Mouse (Mus musculus): ENCODE results near the gene Cryzl1. TPM values are rescaled to one million over a fixed set of nuclear protein-coding genes. Genes with fewer than 3 reads are reported as not detected.

Gene Cryzl1
- polyA plus RNA-seq, 1 experiment: 11.6 TPM

- 99% methylated on average over 2 of the region's 2 CpGs for WGBS
- DNase-seq (ENCODE audit: low read depth in 1 of 2, low spot score in 2 of 2): no peak
- Histone ChIP-seq H3K4me3 (ENCODE audit: extremely low read depth, insufficient read depth, insufficient read length) (no peak overlapping the region), H3K27ac (ENCODE audit: insufficient read depth, low read length) (no peak overlapping the region), H3K36me3 (ENCODE audit: control insufficient read depth, insufficient read depth, low read length) (peaks cover 48% of the 10 kb centered on the region), H3K4me1 (ENCODE audit: control insufficient read depth, insufficient read depth, insufficient read length) (no peaks in the 10 kb centered on the region), H3K27me3 (ENCODE audit: control insufficient read depth, insufficient read depth, low read length) (no peaks in the 10 kb centered on the region)
- no peak for TF ChIP-seq POLR2A (IDR thresholded peaks at IDR 0.05; ENCODE audit: low read depth, low read length)
- no peak for TF ChIP-seq CTCF (IDR thresholded peaks at IDR 0.05; ENCODE audit: extremely low read depth, insufficient read depth, insufficient read length, insufficient replicate concordance)
Observed at GRCm38 (mm10) chr16:91639636-91640035, 89.1 kb downstream of the Cryzl1 start.

Other genes with a start within 250 kb of the Cryzl1 start
- 22.3 and 25.4 TPM in 2 replicates for gene Ifnar1, start 243.7 kb downstream of the Cryzl1 start, polyA plus RNA-seq (2012; rRNA removed)
- gene Ifngr2, start 181.9 kb downstream of the Cryzl1 start, polyA plus RNA-seq (2012; rRNA removed): 18.7 and 36.7 TPM in 2 replicates
- 19.6 and 21.2 TPM in 2 replicates for gene Tmem50b, start 131.2 kb downstream of the Cryzl1 start, polyA plus RNA-seq (2012; rRNA removed)
- 0.39 and 0.42 TPM in 2 replicates for gene Dnajc28, start 109.9 kb downstream of the Cryzl1 start, polyA plus RNA-seq (2012; rRNA removed)
- 24.8 and 26.4 TPM in 2 replicates for gene Gart, start 82.0 kb downstream of the Cryzl1 start, polyA plus RNA-seq (2012; rRNA removed)
- 107 and 127 TPM in 2 replicates for gene Son, start 81.5 kb downstream of the Cryzl1 start, polyA plus RNA-seq (2012; rRNA removed)
- 13.1 and 22.0 TPM in 2 replicates for gene Donson, start 40.2 kb downstream of the Cryzl1 start, polyA plus RNA-seq (2012; rRNA removed)
- 21.7 and 36.0 TPM in 2 replicates for gene Itsn1, start 306 bp upstream of the Cryzl1 start, polyA plus RNA-seq (2012; rRNA removed)